Mouse (Mus musculus): ENCODE measurements around the gene St3gal5.

- TF ChIP-seq POLR2A (IDR thresholded peaks at IDR 0.05; ENCODE audit: insufficient read depth, low read length) (no peak), CTCF (IDR thresholded peaks at IDR 0.05; ENCODE audit: low read depth, low read length) (no peak)
Measured at GRCm38 (mm10) chr6:72161751-72162150, 64.4 kb downstream of the St3gal5 start.
